ENCODE assay signal across 10 mouse cellular contexts in the genomic region with DNA sequence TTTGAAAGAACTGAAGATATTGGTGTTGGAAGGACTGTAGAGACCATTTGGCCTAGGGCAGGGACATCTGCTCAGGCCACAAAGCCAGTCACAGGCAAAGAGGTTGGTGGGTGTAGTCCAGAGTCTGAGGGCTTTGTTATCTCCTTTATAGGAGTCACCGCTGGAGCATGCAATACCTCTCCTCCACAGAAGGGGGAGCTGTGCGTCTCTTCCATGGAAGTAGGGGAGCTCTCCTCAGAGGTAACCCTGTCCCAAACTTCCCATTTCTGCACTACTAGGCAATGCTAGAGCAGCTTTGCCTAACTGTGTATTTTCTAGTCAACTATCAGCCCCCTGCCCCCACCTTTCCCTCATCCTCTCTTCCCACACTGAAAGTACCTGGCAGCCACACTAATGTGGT.
A peak's percentile ranks its signal among the peaks of the same experiment; 100 is the strongest.
DNase-seq lines count a peak whose midpoint lies in the region; ATAC-seq and TF ChIP-seq lines count a peak whose summit lies in the region.
"Had no signal": no experiment of that assay in that cellular context is flagged by ENCODE, and none has a peak within 500 bp of the region (broad histone marks: within the 10 kb centered on the region; RNA-seq: fewer than 3 reads in every experiment).

No protein-coding gene starts in this region.

- no peaks in the 10 kb centered on the region for H3K9me3 ChIP-seq in forebrain, postnatal 0 days (ENCODE audit: low read length)
- H3K9me3 ChIP-seq in forebrain, embryonic 16.5 days (ENCODE audit: control insufficient read depth, low read length), result no peaks in the 10 kb centered on the region
- no peaks in the 10 kb centered on the region for H3K9me3 ChIP-seq in neural tube, embryonic 11.5 days (ENCODE audit: control insufficient read depth, low read length)
- H3K9me3 ChIP-seq in neural tube, embryonic 15.5 days (replicated peaks), result no peaks in the 10 kb centered on the region
- H3K9me3 ChIP-seq: hindbrain, embryonic 15.5 days; neural tube, embryonic 12.5 days had no signal

- 47% methylated on average over 2 of the region's 2 CpGs for WGBS in forebrain, postnatal 0 days
- WGBS in forebrain, embryonic 16.5 days, result 55% methylated on average over 2 of the region's 2 CpGs
- 40% methylated on average over 2 of the region's 2 CpGs for WGBS in neural tube, embryonic 11.5 days
- 56% methylated on average over 2 of the region's 2 CpGs for WGBS in neural tube, embryonic 15.5 days

- no peak for ATAC-seq in forebrain, postnatal 0 days
- no peak for ATAC-seq in forebrain, embryonic 16.5 days
- no peak for ATAC-seq in neural tube, embryonic 11.5 days (ENCODE audit: insufficient read depth, low FRiP score, low TSS enrichment)
- no peak for ATAC-seq in neural tube, embryonic 15.5 days (ENCODE audit: low FRiP score)
- ATAC-seq in granulocyte monocyte progenitor cell, adult 5-6 weeks (replicated peaks; ENCODE audit: poor library complexity, severe bottlenecking), result peak; percentile 77

- peak; percentile 64 for TF ChIP-seq CTCF in forebrain, postnatal 0 days (IDR thresholded peaks at IDR 0.05; ENCODE audit: low read depth)

- no peaks in the 10 kb centered on the region for H3K4me1 ChIP-seq in forebrain, postnatal 0 days (ENCODE audit: insufficient read depth)
- peaks cover 12% of the 10 kb centered on the region for H3K4me1 ChIP-seq in forebrain, embryonic 16.5 days (replicated peaks; ENCODE audit: control insufficient read depth, insufficient read depth, low read length)
- H3K4me1 ChIP-seq in neural tube, embryonic 11.5 days (ENCODE audit: control insufficient read depth, insufficient read depth, low read length), result no peaks in the 10 kb centered on the region
- no peaks in the 10 kb centered on the region for H3K4me1 ChIP-seq in neural tube, embryonic 15.5 days
- H3K4me1 ChIP-seq: hindbrain, embryonic 15.5 days; neural tube, embryonic 12.5 days had no signal

- DNase-seq in forebrain, postnatal 0 days, result peak; percentile 26
- DNase-seq in neural tube, embryonic 11.5 days (ENCODE audit: low spot score), result peak; percentile 29
- DNase-seq in thymus, postnatal 0 days (ENCODE audit: low spot score), result peak; percentile 50
- DNase-seq in layer of hippocampus, adult 8-10 months (ENCODE audit: low spot score in 2 of 2), result no peak
- no peak for DNase-seq in Muller cell, postnatal 12 days (ENCODE audit: inconsistent ontology term)

- H3K27me3 ChIP-seq in forebrain, postnatal 0 days (ENCODE audit: insufficient read depth, low read length), result no peaks in the 10 kb centered on the region
- H3K27me3 ChIP-seq in forebrain, embryonic 16.5 days (replicated peaks; ENCODE audit: control insufficient read depth, insufficient read depth, low read length), result no peaks in the 10 kb centered on the region
- no peaks in the 10 kb centered on the region for H3K27me3 ChIP-seq in neural tube, embryonic 11.5 days (ENCODE audit: control insufficient read depth, insufficient read depth, low read length)
- H3K27me3 ChIP-seq in neural tube, embryonic 15.5 days (replicated peaks), result no peaks in the 10 kb centered on the region
- H3K27me3 ChIP-seq: hindbrain, embryonic 15.5 days; neural tube, embryonic 12.5 days had no signal

- no peak overlapping the region for H3K4me2 ChIP-seq in forebrain, postnatal 0 days (ENCODE audit: low read depth)
- H3K4me2 ChIP-seq in forebrain, embryonic 16.5 days (ENCODE audit: low read length), result no peak overlapping the region
- H3K4me2 ChIP-seq in neural tube, embryonic 11.5 days (ENCODE audit: low read depth), result no peak overlapping the region
- H3K4me2 ChIP-seq in neural tube, embryonic 15.5 days, result no peak overlapping the region
- H3K4me2 ChIP-seq: hindbrain, embryonic 15.5 days; neural tube, embryonic 12.5 days had no signal

- no peak overlapping the region for H3K9ac ChIP-seq in forebrain, postnatal 0 days
- no peak overlapping the region for H3K9ac ChIP-seq in forebrain, embryonic 16.5 days (replicated peaks; ENCODE audit: low read depth, low read length)
- no peak overlapping the region for H3K9ac ChIP-seq in neural tube, embryonic 11.5 days (ENCODE audit: low read length)
- no peak overlapping the region for H3K9ac ChIP-seq in neural tube, embryonic 15.5 days (replicated peaks)
- H3K9ac ChIP-seq: hindbrain, embryonic 15.5 days; neural tube, embryonic 12.5 days had no signal

- no peak overlapping the region for H3K4me3 ChIP-seq in forebrain, postnatal 0 days (ENCODE audit: low read depth, low read length)
- H3K4me3 ChIP-seq in forebrain, embryonic 16.5 days (replicated peaks; ENCODE audit: low read length), result no peak overlapping the region
- no peak overlapping the region for H3K4me3 ChIP-seq in neural tube, embryonic 11.5 days (ENCODE audit: low read depth, low read length)
- H3K4me3 ChIP-seq in neural tube, embryonic 15.5 days (replicated peaks), result no peak overlapping the region
- H3K4me3 ChIP-seq: hindbrain, embryonic 15.5 days; neural tube, embryonic 12.5 days had no signal

- no peak overlapping the region for H3K27ac ChIP-seq in forebrain, postnatal 0 days (ENCODE audit: low read depth, low read length)
- H3K27ac ChIP-seq in forebrain, embryonic 16.5 days (ENCODE audit: low read length), result no peak overlapping the region
- no peak overlapping the region for H3K27ac ChIP-seq in neural tube, embryonic 11.5 days (ENCODE audit: low read depth, low read length)
- H3K27ac ChIP-seq in neural tube, embryonic 15.5 days (replicated peaks), result no peak overlapping the region
- H3K27ac ChIP-seq: hindbrain, embryonic 15.5 days; neural tube, embryonic 12.5 days had no signal

- peaks cover 3% of the 10 kb centered on the region; the same call in 1 of the 2 replicates for H3K36me3 ChIP-seq in forebrain, postnatal 0 days (ENCODE audit: insufficient read depth)
- H3K36me3 ChIP-seq in forebrain, embryonic 16.5 days (ENCODE audit: control insufficient read depth, insufficient read depth), result no peaks in the 10 kb centered on the region; the same call in 1 of the 2 replicates
- no peaks in the 10 kb centered on the region for H3K36me3 ChIP-seq in neural tube, embryonic 11.5 days (ENCODE audit: control insufficient read depth, insufficient read depth, low read length)
- peaks cover 21% of the 10 kb centered on the region for H3K36me3 ChIP-seq in neural tube, embryonic 15.5 days
- H3K36me3 ChIP-seq: neural tube, embryonic 12.5 days had no signal

Comparison
In these comparisons a context has a peak if more than half of its experiments do, and no peak if none do; other contexts are left out.
1. DNase-seq: peak in forebrain, postnatal 0 days (single experiment), neural tube, embryonic 11.5 days (single experiment) and thymus, postnatal 0 days (single experiment); none in layer of hippocampus, adult 8-10 months (0 of 2) and Muller cell, postnatal 12 days (single experiment).